In the genomic region with DNA sequence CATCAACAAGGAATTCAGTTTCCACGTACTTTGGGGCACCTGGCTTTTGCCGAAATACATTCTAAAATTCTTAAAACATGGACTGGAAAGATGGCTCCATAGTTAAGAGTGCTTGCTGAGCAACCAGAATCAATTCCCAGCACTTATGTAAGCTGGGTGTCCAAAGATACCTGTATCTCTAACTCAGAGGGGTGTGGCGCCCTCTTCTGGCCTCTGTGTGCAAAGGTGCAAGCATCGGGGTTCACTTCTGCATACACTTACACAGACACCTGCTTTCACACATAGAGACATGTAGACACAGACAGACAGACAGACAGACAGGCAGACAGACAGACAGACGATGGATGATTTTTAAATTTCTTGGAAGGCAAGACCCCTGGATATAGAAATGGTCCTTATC, we compare ENCODE assay signal across 9 mouse cellular contexts. TPM values are rescaled to one million over a fixed set of nuclear protein-coding genes. Genes with fewer than 3 reads are reported as not detected.
DNase-seq lines count a peak whose midpoint lies in the region; ATAC-seq lines count a peak whose summit lies in the region.
"Had no signal": no experiment of that assay in that cellular context is flagged by ENCODE, and none has a peak within 500 bp of the region (broad histone marks: within the 10 kb centered on the region; RNA-seq: fewer than 3 reads in every experiment).

No protein-coding gene starts in this region.

- peaks cover 3% of the 10 kb centered on the region; the same call in 1 of the 2 replicates for H3K4me1 ChIP-seq in heart, embryonic 12.5 days (replicated peaks)

- no peak for ATAC-seq in heart, embryonic 12.5 days (ENCODE audit: insufficient number of reproducible peaks, low FRiP score)

- H3K9ac ChIP-seq in heart, embryonic 12.5 days, result no peak overlapping the region

- H3K4me3 ChIP-seq in heart, embryonic 12.5 days, result no peak overlapping the region
- H3K4me3 ChIP-seq: megakaryocyte, embryonic 14.5 days had no signal

- no peaks in the 10 kb centered on the region for H3K9me3 ChIP-seq in heart, embryonic 12.5 days (replicated peaks)

- DNase-seq in heart, adult 18-20 months, result peak; percentile 24 to 52
- peak; percentile 62 for DNase-seq in right cerebral cortex, adult 18-20 months
- DNase-seq in right cerebral cortex, postnatal 25 days, result no peak
- DNase-seq in cerebellum, postnatal 36 days, result peak; percentile 66 to 68
- DNase-seq in kidney, postnatal 14 days, result peak; percentile 58
- DNase-seq in natural killer cell, adult 2 months (ENCODE audit: low spot score in 2 of 2), result peak; percentile 18 to 53
- no peak for DNase-seq in MN1 (ENCODE audit: low spot score)

- H3K36me3 ChIP-seq in heart, embryonic 12.5 days, result no peaks in the 10 kb centered on the region

- 37% methylated on average over 5 of the region's 5 CpGs for WGBS in heart, embryonic 12.5 days

- H3K27ac ChIP-seq in heart, embryonic 12.5 days (ENCODE audit: poor library complexity, severe bottlenecking), result no peak overlapping the region

- H3K4me2 ChIP-seq in heart, embryonic 12.5 days, result no peak overlapping the region

- peaks cover 14% of the 10 kb centered on the region for H3K27me3 ChIP-seq in heart, embryonic 12.5 days (replicated peaks)

RNA-seq across cellular contexts. Expression of a gene that starts 25.3 kb away (rescaled TPM):
- total RNA-seq in heart, adult 18-20 months (2021), result 10 to 100 TPM; 21.9 to 24.9 TPM
- 58.0 and 59.2 TPM in 2 replicates for polyA plus RNA-seq in heart, embryonic 12.5 days (2016; fragmentation: Nextera tagmentation; extraction: Ambion mirVana)

RNA-seq across cellular contexts. Expression of a gene that starts 49.0 kb away (rescaled TPM):
- 1 to 10 TPM; 3.3 to 4.1 TPM for total RNA-seq in heart, adult 18-20 months (2021)
- 1.2 and 1.3 TPM in 2 replicates for polyA plus RNA-seq in heart, embryonic 12.5 days (2016; fragmentation: Nextera tagmentation; extraction: Ambion mirVana)

Comparison
In these comparisons a context has a peak if more than half of its experiments do, and no peak if none do; other contexts are left out.
1. DNase-seq: peak in heart, adult 18-20 months (2 of 2), right cerebral cortex, adult 18-20 months (single experiment), cerebellum, postnatal 36 days (2 of 2), kidney, postnatal 14 days (single experiment) and natural killer cell, adult 2 months (2 of 2); none in right cerebral cortex, postnatal 25 days (single experiment) and MN1 (single experiment).